Mouse (Mus musculus): ENCODE results near the gene Gm44511.
"Not testable (repeated sequence)": the region's sequence is repeated elsewhere in the genome, so short reads cannot be mapped to it uniquely, and the experiment has no call there.

Gene Gm44511

DNA sequence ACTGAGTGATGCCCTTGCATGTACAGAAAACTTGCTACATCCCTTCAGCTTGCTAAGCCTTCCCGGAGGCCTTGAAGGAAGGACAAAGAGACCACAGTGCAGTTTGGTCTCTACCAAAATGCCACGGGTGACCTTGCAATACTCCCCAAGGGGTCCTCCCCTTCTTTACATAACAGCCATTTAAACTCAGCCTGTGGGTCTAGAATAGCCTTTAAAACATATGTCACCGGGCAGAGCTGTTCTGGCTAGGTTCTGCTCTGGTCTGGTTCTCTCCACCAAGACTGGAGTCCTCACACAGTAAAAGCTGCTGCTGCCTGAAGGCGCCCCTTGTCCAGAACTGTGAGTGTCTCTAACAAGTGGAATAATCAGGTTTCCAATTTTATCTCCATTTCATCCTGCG, 25.4 kb downstream of the Gm44511 start:
- not testable (repeated sequence) for DNase-seq (ENCODE audit: low spot score)

DNA sequence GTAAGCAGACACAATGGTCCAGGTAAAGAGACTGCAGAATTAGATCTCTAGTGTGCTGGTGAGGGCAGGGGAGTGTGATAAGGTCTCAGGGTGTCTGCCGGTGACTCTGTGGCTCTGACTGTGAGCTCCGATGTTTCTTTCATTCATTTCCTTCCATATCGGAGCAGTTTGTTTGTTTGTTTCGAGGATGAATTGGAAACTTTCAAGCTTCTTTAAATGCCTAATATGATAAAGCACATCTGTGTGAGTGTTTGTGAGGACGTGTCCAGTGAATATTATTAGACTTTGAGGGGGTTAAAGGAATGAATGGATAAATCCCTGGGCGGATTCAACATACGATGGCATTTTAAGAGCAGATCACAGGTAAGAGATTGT, 26.2 kb downstream of the Gm44511 start:
- DNase-seq (ENCODE audit: low spot score): no peak

DNA sequence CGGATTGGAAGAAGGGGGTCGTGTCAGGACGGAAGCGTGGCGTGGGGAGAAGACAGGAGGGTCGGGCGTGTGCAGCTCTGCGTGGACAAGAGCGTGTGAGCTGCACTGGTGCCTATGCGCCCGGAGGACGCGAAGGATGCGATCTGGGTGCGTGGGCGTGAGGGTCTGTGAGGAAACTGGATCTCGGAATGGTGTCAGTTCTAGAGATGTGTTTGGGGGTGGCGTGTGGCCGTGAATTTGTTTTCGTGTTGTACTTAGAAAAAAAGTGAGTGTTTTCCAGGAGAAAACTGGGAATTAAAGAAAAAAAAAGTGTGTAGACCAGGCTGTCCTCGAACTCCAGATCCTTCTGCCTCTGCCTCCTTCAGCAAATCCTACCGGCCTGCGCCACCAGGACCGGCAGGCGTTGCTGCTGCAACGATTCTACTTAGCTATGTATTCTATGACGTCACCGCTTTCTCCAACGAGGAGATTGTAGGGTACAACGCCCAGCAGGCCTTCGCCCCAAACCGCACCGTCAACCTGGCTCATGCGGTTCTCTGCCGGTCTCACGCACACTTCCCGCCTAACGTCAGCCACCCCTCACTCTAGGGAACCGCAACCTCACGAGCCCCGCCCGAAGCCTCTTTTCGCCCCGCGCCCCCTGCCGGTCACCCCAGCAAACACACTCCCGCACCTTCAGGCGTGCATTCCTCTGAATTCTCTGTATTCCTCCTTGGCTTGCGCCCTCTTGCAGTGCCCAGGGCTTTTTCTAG, 26.8 kb downstream of the Gm44511 start:
- peak; percentile 87 for DNase-seq (ENCODE audit: low spot score)

DNA sequence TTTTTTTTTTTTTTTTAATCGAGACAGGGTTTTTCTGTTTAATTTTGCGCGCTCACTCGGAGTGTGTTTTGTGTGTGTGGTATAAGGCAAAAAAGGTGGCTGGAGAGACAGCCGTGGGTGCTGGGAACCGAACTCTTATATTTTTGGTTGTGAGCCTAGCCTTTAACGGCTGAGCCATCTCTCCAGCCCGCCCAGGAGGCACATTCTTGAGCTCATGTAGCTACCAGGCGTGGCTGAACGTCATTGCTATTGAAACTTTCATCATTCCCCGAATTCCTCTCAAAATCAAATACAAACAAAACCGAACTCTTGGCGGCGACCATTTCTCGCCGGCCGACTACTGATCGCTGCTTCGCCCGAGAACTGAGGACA, 27.4 kb downstream of the Gm44511 start:
- peak; percentile 67 for DNase-seq (ENCODE audit: low spot score)

DNA sequence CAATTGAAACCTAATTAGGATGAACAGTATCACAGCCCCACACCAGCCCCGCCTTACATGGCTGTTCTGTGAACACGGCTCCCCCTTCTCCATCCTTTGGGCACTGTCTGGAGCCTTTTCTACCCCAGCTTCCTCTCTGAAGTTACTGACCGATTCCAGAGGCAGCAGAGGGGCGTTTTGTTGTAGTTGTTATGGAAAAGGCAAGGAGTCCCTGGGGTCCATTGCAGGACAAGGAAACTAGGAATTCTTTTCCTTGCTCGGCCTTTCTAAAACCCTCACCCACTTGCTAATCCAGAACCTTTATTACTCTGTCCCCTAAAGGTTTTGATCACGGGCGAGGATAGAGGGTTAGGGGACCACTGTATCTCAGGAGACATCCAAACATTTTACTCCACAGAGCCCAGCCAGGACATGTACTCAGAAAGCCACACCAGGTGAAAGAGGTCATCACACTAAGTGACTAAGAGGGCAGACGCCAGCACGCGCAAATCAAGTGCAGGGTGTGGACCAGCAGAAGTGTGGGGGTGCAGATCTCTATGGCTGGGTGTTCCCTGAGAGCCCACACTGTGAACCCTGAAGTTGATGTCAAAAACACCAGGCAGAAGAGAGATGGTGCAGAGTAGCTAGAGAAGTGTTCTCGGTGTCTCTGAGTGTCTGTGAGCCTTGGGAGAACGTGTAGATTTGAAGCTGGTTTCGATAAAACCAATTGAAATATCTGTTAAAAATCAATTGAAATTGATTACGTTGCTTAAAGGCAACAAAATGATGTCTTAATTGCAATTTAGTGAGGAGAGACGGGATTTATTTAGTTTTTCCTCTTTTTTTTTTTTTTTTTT, 28.0 kb downstream of the Gm44511 start:
- no peak for DNase-seq (ENCODE audit: low spot score)

DNA sequence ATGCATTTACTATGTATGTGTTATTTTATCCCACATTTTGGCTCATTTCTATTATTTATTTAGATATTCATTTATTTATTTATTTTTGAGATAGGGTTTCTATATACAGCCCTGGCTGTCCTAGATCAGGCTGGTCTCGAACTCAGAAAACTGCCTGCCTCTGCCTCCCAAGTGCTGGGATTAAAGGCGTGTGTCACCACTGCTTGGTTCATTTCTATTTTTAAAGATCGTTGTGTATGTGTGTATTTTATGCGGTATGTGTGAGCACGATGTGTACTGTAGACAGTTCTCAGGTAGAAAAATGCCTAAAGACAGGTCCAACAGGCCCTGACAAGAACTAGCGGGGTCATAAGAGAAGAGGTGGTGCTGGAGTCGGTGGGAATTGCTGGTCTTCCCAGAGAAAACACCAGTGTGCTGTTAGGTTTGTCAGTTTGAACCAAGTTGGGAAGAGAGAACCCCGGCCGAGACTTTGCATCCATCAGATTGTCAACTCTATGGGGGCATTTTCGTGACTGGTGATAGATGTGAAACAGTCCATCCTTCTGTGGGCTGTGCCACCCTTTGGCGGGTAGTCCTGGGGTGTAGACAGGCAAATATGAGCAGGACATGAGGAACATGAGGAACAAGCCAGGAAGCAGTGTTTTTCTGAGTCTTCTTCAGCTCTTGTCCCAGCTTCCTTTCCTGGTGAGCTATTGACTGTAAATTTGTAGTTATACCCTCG, 28.8 kb downstream of the Gm44511 start:
- no peak for DNase-seq (ENCODE audit: low spot score)

DNA sequence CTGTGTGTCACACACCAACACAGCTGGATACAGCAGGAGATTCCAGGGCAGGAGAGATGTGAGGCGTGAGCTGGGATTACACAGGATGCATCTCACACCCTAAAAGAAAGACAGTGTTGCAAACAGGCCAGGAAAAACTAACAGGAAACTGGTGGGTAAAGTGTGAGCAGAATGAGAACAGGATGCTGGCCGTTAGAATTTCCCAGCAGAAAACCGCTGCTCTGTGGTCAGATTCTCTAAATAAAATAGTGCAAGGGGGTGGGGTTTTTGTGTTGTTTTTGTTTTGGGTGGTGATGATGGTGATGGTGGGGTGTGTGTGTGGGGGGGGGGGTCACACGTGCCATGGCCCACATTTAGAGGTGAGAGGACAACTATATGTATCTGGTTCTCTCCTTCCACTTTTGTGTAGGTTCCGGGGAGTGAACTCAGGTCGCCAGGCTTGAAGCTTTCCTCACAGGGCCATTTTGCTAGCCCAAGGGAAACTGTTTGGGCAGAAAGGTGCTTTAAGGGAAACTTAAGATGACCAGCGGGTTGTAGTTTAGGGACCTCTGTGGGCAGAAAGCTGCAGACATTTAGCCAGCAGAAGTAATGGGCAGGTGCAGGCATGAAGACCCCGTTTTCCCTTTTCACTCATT, 29.7 kb downstream of the Gm44511 start:
- DNase-seq (ENCODE audit: low spot score): no peak

DNA sequence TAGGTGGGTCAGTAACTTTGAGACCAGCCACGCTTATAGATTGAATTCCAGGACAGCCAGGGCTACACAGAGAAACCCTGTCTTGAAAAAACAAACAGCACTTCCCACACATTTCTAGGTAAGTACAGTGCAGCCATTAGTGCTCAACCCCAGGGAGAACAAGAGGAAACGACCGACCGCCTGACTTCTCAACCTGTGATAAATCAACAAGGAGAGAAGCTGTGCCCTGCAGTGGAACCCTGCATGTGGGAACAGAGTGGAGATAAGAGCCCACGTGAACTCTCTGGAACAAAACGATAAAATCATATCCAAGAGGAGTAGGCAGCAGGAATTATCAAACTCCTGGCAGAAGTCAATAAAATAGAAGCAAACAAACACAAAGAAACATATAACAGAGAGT, 32.4 kb downstream of the Gm44511 start:
- DNase-seq (ENCODE audit: low spot score): no peak

DNA sequence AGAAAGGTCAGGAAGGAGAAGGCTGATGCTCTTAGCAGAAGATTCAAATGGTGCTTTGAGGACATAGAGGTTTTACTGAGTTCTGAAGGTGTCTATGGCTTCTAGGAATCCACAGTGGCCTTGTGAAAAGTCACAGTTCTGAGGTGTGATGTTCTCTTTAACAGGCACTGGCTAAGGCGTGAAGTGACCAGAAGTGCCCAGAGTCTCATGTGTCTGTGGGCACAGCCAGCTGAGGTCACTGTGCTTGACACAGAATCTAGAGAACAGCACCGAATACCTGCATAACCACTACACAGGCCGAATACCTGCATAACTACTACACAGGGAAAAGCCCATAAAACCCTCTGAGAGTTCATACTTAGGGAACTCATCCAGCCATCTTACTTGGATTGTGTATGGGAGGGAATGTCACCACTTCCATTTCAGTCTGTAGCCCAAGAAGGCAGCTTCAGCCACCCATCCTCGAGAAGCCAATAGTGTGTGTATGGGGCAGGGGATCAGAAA, 35.6 kb downstream of the Gm44511 start:
- not testable (repeated sequence) for DNase-seq (ENCODE audit: low spot score)

DNA sequence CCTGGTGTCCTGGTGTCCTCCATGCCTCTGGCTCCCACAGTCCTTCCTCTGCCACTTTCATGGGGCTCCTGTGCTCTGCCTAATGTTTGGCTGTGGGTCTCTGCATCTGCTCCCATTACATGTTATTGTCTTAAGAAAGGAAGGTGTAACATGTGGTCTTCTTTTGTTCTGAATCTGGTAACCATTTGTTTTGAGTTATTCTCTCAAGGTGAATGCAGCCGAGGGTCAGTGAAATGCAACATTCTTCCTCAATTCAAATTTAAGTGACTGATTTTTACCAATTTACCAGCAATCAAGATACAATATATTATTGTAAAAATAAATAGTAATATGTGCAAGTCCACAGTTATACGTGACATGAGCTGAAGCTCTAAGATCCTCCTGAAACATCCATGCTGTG, 37.0 kb downstream of the Gm44511 start, which contains the start of gene Klrb1c:
Klrb1c (minus strand) TSS at position 101 of the 400 bp plus-strand sequence.
- no peak for DNase-seq (ENCODE audit: low spot score)

DNA sequence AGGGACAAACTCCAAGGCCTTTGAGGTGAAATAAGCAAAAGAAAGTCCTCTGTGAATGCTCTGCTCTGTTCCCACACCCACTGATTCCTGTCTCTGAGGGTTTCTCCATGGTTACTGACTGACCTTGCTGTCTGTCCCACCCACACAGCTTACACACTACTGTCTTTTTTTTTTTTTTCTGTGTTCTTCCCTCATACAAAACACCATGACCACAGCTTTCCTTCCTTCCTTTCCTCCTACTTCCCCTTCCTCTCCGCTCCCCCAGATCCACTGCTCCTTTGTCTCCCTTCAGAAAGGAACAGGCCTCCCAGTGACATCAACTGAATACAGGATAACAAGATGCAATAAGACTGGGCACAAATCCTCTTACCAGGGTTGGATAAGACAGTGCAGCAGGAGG, 37.6 kb downstream of the Gm44511 start:
- DNase-seq (ENCODE audit: low spot score): no peak

DNA sequence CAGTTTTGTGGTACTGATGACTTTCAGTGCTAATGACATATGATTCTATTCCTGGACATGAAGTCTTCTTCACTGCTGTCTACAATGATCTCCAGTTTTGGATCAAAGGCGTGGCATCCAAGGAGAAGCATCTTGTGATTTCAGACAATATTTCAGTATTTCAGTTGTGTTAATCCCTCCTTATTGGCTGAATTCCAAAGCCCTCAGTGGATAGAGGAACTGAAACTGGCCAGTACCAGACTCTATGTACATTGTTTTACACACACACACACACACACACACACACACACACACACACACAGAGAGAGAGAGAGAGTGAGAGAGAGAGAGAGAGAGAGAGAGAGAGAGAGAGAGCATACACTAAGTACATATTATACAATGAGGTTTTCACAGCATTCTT, 39.7 kb downstream of the Gm44511 start:
- not testable (repeated sequence) for DNase-seq (ENCODE audit: low spot score)

DNA sequence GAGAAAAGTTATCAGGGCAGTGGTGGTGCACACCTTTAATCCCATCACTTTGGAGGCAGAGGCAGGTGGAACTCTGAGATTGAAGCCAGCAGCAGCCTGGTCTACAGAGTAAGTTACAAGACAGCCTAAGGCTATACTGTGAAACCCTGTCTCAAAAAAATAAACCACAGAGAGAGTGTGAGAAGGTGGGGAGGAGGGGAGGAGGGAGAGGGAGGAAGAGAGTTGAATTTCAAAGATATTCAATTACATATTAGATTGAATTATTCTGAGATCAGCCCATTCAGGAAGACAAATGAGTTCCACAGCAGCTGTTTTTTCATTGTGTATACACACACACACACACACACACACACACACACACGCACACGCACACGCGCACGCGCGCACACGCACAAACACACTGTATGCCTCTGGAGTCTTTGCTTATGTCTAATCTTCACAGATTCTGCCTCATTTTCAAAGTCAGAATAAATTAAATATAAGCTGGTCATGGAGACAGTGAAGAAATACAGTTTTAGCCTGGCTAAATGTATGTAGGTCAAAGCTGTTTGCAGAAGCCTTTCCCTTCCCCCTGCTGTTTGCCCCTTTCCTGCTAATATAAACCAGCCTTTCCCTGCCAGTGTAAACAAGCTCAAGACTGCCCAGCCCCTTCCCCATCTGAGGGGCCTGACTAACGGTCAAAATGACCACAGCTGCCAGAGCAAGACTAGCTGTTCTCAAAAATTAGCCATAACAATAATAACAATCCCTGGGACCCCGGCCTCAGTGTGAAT, 56.4 kb downstream of the Gm44511 start:
- no peak for DNase-seq (ENCODE audit: low spot score)

DNA sequence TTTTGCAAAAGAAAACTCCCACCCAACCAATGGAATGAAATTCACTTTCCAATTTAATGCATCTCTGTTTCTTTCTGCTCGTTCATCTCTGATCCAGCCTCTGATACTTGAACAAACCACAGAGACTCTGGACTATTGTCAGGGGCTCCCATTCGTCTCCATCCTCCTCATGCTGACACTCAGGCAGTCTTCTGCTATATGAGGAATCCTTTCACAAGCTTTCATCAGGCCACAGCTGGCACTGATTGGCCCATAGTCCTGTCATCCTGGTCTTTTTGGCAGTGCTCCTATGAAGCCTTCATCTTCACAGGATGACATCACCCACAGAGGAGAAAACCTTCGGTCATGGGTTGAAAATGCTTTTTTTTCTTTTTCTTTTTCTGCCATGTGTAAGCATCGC, 58.1 kb downstream of the Gm44511 start:
- DNase-seq (ENCODE audit: low spot score): no peak

DNA sequence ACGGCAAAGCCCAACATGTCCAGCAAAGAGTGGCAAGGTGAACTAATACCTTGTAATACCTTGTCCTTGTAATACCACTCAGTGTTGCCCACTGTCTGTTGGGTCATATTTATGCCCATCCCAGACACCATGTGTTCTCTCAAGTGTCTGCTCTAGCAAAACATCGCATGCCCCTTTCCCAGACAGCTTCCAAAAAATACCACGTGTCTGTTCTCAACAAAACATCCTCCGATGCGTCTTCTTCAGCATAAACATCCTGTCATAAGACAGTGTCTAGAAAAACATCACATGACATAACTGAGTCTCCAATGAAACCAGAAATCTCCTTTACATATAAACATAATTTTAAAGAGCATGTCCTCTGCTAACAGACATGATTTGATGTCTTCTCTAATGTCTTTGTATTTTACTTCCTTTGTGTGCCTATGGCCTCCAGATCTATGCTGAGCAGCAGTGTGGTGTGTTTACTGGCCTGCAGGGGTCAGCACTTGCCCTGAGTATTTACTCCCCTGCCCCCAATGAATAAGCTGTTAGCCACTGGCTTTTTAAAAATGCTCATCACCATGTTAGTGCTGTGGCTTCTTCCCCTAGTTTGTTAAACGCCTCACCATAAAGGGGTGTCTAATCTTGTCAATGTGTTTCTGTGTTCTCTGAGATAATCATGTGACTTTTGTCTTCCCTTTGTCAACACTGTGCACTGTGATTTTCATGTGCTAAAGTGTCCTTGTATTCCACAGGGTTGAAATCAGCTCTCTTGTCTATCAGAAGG, 59.4 kb downstream of the Gm44511 start:
- not testable (repeated sequence) for DNase-seq (ENCODE audit: low spot score)

DNA sequence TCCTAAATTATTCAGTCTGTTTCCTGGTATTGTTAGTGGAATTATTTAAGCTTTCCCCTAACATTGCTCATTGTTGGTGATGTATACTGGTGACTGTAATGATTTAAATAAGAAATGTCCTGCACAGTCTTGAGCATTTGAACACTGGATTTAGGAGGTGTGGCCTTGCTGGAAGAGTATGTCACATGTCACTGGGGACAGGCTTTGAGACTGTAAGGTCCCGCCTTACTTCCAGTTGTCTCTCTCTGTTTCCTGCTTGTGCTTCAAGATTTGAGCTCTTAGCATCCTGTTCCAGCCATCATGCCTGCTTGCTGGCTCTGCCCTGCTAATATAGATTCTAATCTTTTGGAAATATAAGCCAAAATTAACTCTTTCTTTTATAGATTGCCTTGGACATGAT, 60.9 kb downstream of the Gm44511 start:
- no peak for DNase-seq (ENCODE audit: low spot score)

DNA sequence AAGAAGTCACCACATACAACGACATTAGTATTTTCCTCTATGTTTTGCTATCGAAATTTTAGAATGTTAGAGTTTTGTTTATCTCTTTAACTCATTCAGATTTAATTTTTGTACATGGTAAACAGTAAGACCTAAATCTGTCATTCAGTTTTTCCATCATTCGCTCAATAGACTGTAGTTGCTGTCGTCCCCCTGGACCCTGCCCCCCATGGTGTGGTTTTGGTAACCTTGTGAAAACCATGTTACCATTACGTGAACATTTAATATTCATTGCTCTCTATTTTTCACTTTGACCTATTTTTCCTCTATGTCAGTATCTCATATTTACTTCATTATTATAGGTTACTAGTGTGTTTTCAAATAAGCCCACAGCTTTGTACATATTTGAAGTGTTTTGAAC, 61.5 kb downstream of the Gm44511 start:
- no peak for DNase-seq (ENCODE audit: low spot score)

DNA sequence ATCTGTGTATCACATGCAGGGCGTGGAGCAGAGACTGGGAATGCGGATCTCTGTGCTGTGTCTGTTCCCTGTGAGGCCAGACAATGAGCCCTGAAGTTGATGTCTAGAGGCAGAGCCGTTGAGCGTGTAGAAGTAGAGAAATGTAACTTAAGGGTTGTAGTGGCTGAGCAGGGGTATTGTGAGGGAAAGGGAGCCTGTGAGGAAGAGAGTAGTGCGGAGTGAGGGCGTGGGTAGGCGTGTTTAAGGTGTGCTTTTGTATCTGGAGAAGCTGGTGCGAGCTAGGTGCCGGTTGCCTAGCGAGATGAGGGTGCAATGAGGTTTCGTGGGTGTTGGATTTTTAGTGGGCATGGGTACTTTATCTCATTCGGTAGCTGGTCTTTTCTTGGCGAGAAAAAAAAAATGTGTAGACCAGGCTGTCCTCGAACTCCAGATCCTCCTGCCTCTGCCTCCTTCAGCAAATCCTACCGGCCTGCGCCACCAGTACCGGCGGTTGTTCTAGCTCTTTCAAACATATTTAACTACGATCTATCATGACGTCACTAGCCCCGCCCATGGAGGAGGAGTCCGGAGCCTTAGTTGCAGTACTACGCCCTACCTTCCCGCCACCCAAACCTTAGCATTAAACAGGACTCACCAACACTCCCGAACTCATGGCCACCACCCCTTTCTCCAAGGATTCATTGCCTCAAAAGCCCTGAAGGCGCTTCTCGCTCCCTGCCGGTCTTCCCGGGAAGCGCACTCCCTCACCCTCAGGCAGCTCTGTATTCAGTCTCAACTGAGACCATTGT, 62.2 kb downstream of the Gm44511 start:
- peak; percentile 99 for DNase-seq (ENCODE audit: low spot score)

DNA sequence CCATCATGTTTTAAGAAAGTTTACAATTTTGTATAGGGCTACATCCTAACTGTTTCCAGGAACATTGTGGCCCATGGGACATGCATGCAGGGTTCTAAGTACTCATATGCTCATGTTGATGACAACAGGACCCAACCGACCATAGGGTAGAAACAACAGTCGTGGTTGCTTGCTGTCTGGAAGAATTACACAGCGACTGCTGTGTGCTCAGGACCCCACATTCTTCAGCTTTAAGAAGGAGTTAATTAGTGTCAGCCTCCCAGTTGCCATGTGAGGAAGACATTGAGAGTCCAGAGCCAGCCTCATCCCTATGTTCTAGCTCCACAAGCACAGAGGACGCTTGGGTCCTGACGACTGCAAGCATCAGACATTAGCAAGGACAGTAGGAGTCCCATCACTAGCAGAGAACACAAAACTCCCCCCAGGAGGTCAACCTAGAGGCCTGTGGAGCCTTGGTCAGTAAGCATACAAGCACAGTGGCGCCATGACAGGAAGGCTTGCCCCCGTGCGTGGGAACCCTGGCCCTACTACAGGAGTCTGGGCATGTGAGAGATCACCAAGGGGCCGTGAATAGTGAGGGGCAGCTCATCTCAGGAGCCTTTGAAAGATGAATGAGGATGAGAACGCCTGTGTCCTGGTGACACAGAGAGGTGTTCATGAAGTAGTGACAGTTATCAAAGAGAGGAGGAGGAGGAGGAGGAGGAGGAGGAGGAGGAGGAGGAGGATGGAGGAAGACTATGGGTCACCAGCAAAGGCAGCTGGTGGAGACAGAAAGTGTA, 63.0 kb downstream of the Gm44511 start:
- not testable (repeated sequence) for DNase-seq (ENCODE audit: low spot score)

Data from left cerebral cortex, adult 11 months (tissue).